Mouse (Mus musculus) CD8-positive naive resting alpha-beta T cell, adult 2 months (primary cell): ENCODE results near the gene Coro1b.

ENCODE experiments used
- DNase-seq, 2 experiments: peaks; one replicate each; pipeline ENCODE4 v3.0.0; 2022; ENCODE audit warnings: low read depth in 2 of 2, low spot score in 2 of 2

The Coro1b gene

DNA sequence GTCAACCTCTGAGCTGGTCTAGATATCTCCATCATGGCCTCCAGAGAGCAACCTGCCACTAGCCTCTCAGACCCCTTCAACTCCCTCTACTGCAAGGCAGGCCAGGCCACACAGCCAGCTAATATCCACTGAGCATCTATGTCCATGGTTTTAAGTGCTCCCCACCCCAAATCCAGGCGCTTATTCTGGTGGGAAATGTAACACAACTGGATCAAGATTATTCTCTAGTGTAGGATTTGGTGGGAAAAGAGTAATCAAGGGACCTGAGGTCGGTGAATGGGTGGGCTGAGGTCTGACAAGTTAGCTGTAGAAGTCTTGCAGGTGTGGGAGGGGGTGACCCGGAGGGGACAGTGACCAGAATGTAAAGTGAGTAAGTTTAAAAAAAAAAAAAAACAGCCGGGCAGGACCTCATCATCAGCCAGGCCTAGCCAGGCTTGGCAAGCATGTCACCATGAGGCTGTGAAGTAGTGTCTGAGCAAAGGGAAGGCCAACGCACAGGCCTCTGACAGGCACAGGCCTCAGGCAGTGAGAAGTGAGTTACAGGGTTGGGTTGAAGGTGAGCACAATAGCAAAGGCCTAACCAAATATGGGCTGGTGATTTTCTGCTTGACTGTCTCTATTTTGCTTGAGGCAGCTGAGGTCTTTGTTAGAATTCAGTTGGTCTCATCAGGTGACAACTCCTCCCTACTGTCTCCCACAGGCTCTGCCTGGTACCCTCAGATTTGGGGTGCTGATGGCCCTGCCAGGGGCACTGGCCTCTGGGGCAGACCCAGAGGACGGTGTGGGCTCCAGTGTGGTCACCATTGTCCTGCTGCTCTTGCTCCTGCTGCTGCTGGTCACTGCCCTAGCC, 7.0 kb downstream of the Coro1b start:
- DNase-seq, result no peak

GRCm38 (mm10) chr19:4156073-4156579, 7.7 kb downstream of the Coro1b start:
- no peak for DNase-seq

DNA sequence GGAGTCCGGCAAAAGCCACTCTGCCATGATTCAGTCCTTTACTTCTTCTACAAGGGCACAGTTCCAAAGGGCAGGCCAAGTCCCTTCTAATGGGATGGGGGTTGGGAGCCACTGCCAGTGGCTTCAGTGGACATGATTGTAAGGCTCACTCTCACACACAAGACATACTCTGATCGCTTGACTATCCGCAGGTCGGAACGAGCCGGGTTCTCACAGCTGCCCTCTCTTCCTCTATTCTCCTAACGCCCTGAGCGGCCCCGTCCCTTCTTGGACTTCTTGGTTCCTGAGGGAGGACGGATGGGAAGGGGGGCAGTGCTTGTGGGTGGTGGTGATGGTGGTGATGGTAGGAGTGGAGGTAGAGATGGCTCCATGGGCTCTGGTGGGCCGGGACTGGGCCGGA, 8.4 kb downstream of the Coro1b start:
- DNase-seq, result no peak

GRCm38 (mm10) chr19:4159049-4159448, 10.6 kb downstream of the Coro1b start:
- no peak for DNase-seq

- peak; percentile 88 to 95 for DNase-seq
Measured at GRCm38 (mm10) chr19:4162646-4163542, 14.5 kb downstream of the Coro1b start, which contains the start of gene Rps6kb2. TSS of gene Rps6kb2 (minus strand) at chr19:4163354.

- no peak for DNase-seq
Measured at GRCm38 (mm10) chr19:4163543-4163887, 15.1 kb downstream of the Coro1b start.

DNA sequence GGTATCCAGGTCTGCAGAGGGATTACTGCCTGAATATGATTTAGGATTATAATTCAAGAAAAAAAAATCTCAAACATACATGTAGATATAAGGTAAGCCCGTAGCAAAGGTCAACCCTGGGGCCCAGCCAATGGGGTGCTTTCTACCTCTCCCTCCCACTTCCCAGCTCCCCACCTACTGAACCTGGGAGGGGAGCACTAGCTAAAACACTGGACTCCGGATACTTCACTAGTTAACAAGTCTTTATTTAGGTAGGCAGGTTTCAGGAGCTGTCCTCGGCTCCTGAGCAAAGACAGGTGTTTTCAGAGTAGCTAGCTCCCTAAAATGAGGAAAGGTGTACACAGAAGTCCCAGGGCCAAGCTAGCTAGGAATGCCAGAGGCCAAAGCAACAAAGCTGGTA, 15.7 kb downstream of the Coro1b start:
- DNase-seq, result no peak

GRCm38 (mm10) chr19:4164721-4165120, 16.3 kb downstream of the Coro1b start:
- DNase-seq, result no peak

- no peak for DNase-seq
Measured at GRCm38 (mm10) chr19:4166678-4167476, 18.5 kb downstream of the Coro1b start.

DNA sequence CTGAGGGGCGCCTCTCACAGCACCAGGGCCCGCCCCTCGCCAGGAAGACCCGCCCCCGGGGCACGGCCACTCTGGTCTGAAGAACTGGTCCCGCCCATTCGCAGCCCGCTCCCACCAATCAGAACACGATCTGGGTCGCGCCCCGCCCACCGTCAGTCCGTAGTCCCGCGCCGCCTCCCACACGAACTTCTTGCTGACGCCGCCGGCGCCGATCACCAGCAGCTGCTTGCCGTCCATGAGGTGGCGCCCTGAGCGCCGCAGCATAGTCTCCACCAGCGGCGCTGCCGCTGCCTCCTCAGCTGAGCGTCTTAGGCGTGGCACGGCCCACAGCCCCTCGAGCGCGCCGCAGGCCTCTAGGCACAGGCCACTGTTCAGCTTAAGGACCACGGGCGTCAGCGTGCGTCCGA, 21.0 kb downstream of the Coro1b start:
- DNase-seq, result peak; percentile 98 to 99

DNA sequence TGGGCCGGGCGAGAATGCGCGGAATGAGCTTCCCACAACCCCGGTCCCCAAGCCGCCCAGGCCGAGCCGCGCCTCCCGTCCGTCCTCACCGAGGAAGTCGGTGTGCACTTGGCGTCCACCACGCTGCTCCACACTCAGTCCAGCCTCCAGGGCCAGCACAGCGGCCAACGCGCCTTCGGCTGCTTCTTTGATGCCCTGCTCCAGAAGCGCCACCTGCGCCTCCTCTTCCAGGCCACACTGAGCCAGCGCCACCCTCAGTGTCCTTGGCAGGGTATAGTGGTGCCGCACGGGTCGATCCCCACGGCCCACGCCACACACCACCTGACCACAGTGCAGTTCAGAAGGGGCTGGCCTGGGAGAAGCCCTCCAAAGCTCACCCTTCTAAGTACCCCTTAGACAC, 21.4 kb downstream of the Coro1b start:
- DNase-seq, result no peak

- DNase-seq, result no peak
Measured at GRCm38 (mm10) chr19:4170723-4171392, 22.4 kb downstream of the Coro1b start.

- DNase-seq, result no peak
Measured at GRCm38 (mm10) chr19:4171393-4172290, 23.2 kb downstream of the Coro1b start.

- DNase-seq, result no peak
Measured at GRCm38 (mm10) chr19:4172925-4173324, 24.5 kb downstream of the Coro1b start.

- DNase-seq, result no peak
Measured at GRCm38 (mm10) chr19:4175368-4175947, 27.0 kb downstream of the Coro1b start, which contains the start of gene Carns1. TSS of gene Carns1 (minus strand) at chr19:4175479.

DNA sequence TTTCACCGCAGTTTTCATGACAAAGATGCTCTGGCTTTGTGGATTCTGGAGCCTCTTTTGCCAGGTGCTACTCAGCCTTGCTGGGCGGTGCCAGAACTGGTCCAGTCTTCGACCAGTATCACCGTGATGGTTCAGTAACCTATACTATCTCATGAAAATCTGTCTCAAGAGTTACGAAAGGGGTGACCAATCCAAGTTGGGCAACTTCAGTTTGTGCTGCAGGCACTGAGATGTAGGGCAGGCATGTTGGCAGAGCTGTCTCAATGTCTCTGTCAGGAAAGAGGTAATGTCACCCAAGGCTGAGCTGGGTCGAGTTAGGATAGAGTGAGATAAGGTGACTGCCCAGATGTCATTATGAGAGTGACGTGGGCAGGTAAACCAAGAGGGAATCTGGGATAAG, 32.0 kb downstream of the Coro1b start:
- DNase-seq, result no peak

GRCm38 (mm10) chr19:4181892-4182291, 33.5 kb downstream of the Coro1b start:
- DNase-seq, result peak; percentile 51 to 53

- no peak for DNase-seq
Measured at GRCm38 (mm10) chr19:4183689-4184088, 35.3 kb downstream of the Coro1b start.
